Mouse (Mus musculus) stomach, embryonic 16.5 days (tissue): ENCODE measurements around the gene Farsb. TPM values are rescaled to one million over a fixed set of nuclear protein-coding genes. Genes with fewer than 3 reads are reported as not detected.

Source experiments
- ATAC-seq: fragments of 200-750 bp; cut with Nextera tagmentation; 2 replicates; pipeline ENCODE4 v1.8.0; 2017; ENCODE audit warnings: moderate number of reproducible peaks, moderate TSS enrichment; ENCODE audit not compliant: insufficient read depth, low FRiP score
- H3K27ac ChIP-seq: fragments of 300-500 bp; sonication (generic); 2 replicates; pipeline ENCODE4 v1.5.1; 2014; ENCODE audit warnings: low read length
- H3K27me3 ChIP-seq: fragments of 300-500 bp; sonication (generic); 2 replicates; pipeline ENCODE4 v1.6.1; 2014; ENCODE audit warnings: low read length, control low read depth, mixed read lengths; ENCODE audit not compliant: control insufficient read depth, insufficient read depth
- H3K36me3 ChIP-seq: fragments of 300-500 bp; sonication (generic); 2 replicates; pipeline ENCODE4 v1.6.1; 2014; ENCODE audit warnings: low read length; ENCODE audit not compliant: control insufficient read depth, insufficient read depth
- H3K4me1 ChIP-seq: fragments of 300-500 bp; sonication (generic); 2 replicates; pipeline ENCODE4 v1.6.1; 2014; ENCODE audit warnings: low read length, control low read depth, mixed read lengths; ENCODE audit not compliant: control insufficient read depth, insufficient read depth
- H3K4me2 ChIP-seq: fragments of 300-500 bp; sonication (generic); 2 replicates; pipeline ENCODE4 v1.6.1; 2014; ENCODE audit warnings: low read depth, low read length, mixed read lengths
- H3K4me3 ChIP-seq: fragments of 300-500 bp; sonication (generic); replicated peaks from 2 replicates; pipeline ENCODE4 v1.5.1; 2014; ENCODE audit warnings: mild to moderate bottlenecking, low read length
- H3K9ac ChIP-seq: fragments of 300-500 bp; sonication (generic); 2 replicates; pipeline ENCODE4 v1.6.1; 2014; ENCODE audit warnings: low read length
- H3K9me3 ChIP-seq: fragments of 300-500 bp; sonication (generic); replicated peaks from 2 replicates; pipeline ENCODE4 v1.6.1; 2016; ENCODE audit warnings: low read length, control low read depth; ENCODE audit not compliant: control insufficient read depth
- WGBS: fragments of 180-500 bp; shearing (Covaris S2); extraction: QIAGEN DNeasy Blood & Tissue Kit; methylation state at CpG from one replicate; pipeline ENCODE4 v1.1.7; 2014; 5-methylcytosine and 5-hydroxymethylcytosine counted together
- polyA plus RNA-seq: library from polyadenylated mRNA; unstranded; fragments of >200 nt; fragmentation: Nextera tagmentation; extraction: Ambion mirVana; gene quantifications from 2 replicates; pipeline ENCODE4 v1.2.1, GENCODE M21; 2015

The Farsb gene
- polyA plus RNA-seq, 1 experiment from 2014 or later: 144 TPM

DNA sequence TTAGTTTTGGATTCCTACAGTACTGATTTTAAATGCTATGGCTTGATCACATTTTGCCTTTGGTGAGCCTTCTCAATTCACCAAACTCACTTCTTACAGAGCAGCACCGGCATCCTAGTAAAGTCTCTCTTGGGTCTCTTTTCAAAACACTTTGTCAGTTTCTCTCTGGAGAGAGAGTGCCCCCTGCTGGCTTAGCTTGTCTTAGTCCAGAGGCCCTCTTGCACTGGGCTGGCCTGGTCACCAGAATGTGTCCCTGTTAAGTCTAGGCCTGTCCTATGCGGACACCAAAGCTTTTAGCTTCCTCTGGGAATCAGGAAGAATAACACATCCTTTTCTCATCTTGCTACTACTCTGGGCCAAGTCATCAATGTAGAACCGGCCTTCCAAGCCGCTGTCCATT, 69.1 kb downstream of the Farsb start:
- no peaks in the 10 kb centered on the region for H3K4me1 ChIP-seq
- WGBS: 57% methylated on average over 4 of the region's 4 CpGs
- H3K27ac ChIP-seq: no peak overlapping the region
- no peaks in the 10 kb centered on the region for H3K36me3 ChIP-seq
- no peak for ATAC-seq
- no peaks in the 10 kb centered on the region for H3K9me3 ChIP-seq
- H3K4me2 ChIP-seq: no peak overlapping the region
- no peaks in the 10 kb centered on the region for H3K27me3 ChIP-seq
- H3K9ac ChIP-seq: no peak overlapping the region
- H3K4me3 ChIP-seq: no peak overlapping the region

DNA sequence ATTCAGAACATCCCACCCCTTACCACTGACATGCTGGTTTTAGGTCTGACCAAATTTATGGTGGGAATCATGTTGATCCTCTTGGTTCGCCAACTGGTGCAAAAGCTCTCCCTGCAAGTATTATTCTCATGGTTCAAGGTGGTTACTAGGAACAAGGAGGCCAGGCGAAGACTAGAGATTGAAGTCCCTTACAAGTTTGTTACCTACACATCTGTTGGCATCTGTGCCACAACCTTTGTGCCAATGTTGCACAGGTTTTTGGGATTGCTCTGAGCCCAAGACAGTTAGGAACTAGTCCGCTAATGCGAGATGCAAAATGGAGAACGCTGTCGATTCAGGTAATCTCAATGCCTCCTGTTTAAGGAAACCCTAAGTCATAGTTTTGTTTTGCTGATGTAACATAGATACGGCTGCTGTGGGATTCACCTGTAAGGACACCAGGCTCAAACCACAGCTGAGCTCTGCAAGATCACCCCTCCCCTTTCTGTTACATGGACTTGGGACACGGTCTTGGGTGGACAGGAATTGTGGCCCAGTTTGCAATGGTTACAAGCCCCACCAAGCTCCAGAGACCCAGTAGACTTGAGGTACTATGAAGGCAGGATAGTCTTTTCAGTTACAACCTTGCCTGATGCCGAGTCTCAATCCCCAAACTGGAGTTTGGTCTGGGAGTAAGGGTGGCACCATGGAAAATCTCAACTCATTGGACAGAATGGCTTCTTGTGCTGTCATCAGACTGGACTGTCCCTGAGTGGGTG, 71.4 kb downstream of the Farsb start:
- no peak overlapping the region for H3K4me3 ChIP-seq
- 93% methylated on average over 9 of the region's 9 CpGs for WGBS
- no peak overlapping the region for H3K9ac ChIP-seq
- H3K4me2 ChIP-seq: no peak overlapping the region
- H3K9me3 ChIP-seq: no peaks in the 10 kb centered on the region
- H3K4me1 ChIP-seq: no peaks in the 10 kb centered on the region
- no peak overlapping the region for H3K27ac ChIP-seq
- ATAC-seq: no peak
- H3K36me3 ChIP-seq: no peaks in the 10 kb centered on the region
- no peaks in the 10 kb centered on the region for H3K27me3 ChIP-seq

DNA sequence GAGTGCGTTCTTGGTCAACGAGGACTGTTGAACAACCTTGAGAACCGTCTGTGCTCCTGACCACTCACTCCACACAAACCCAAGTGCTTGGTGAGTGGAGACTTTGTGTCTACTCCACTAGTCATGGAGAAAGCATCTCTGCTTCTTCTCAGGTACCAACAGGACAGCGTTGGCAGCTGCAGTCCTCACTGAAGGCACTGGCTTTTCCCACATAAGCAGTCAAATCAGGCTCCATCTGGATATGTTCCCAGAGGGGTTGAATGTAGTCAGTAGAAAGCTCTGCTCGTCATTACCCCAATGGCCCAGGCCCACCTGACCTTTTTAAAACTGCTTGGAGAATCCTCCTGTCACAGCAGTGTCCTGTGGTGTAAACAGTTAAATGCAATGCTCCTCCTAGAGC, 74.3 kb downstream of the Farsb start:
- no peak overlapping the region for H3K27ac ChIP-seq
- H3K9ac ChIP-seq: no peak overlapping the region
- 81% methylated on average over 5 of the region's 5 CpGs for WGBS

DNA sequence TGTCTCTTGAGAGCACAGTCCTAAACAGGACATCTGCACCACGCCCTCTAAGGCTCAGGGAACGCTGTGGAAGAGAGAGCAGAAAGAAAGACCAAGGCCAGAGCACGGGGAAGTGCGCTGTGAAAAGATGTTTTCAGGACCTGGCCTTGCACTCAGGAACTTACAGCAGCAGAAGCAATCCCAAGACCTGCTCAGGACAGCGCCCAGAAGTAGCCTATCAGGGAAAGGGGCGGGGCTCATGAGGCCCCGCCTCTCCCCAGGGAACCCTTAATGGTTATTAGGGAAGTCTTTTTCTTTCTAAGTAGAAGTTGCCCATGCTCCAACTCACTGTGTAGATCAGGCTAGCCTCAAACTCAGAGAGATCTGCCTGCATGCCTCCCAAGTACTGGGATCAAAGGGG, 76.0 kb downstream of the Farsb start:
- no peaks in the 10 kb centered on the region for H3K36me3 ChIP-seq
- H3K9ac ChIP-seq: no peak overlapping the region
- H3K27ac ChIP-seq: no peak overlapping the region
- H3K27me3 ChIP-seq: no peaks in the 10 kb centered on the region
- ATAC-seq: peak; percentile 37; the same call in 1 of the 2 replicates
- WGBS: 26% methylated on average over 7 of the region's 7 CpGs
- H3K4me3 ChIP-seq: no peak overlapping the region
- H3K4me2 ChIP-seq: no peak overlapping the region
- no peaks in the 10 kb centered on the region for H3K9me3 ChIP-seq
- H3K4me1 ChIP-seq: no peaks in the 10 kb centered on the region

More for the DNA sequence above, 74.3 kb downstream of the Farsb start:
- ATAC-seq: no peak
- H3K4me3 ChIP-seq: no peak overlapping the region
- no peaks in the 10 kb centered on the region for H3K4me1 ChIP-seq
- no peaks in the 10 kb centered on the region for H3K27me3 ChIP-seq
- H3K36me3 ChIP-seq: no peaks in the 10 kb centered on the region
- H3K4me2 ChIP-seq: no peak overlapping the region
- no peaks in the 10 kb centered on the region for H3K9me3 ChIP-seq

DNA sequence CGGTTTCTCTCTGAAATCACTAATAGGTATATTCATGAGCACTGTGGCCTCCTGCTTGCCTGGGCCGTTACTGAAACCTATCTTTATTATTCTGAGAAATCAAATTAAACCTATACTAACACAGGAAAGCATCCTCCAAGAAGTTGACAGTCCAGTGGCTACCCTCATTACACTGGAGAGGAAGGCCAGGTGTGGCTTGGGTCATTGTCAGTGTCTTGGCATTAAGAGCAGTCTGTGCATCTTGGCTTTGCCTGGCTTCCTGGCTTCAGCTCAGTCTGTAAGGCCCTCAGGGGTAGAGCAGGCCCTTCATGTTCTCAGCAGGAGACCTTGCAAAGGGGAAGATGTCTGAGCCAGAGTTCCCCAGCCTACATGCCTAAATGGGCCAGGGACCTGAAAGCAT, 79.3 kb downstream of the Farsb start:
- 80% methylated on average over 2 of the region's 2 CpGs for WGBS
- no peak overlapping the region for H3K27ac ChIP-seq
- no peak overlapping the region for H3K4me3 ChIP-seq

DNA sequence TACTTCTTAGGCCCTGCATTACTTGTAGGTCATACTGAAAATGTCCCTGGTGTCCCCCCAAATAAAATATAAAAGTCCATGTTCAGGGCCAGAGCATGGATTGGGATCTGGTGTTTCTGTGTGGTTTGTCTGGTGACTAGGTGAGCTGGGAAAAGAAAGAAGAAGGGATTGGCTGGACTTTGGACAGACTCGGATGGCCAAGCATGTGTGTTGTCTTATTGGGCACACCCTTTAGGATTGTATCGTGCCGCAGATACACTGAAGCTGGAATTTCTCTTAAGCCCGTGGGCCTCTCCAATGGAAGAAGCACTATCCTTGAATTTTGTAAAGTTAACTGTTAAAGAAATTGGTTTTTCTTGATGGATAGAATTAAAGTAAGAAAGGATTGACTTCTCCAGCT, 87.3 kb downstream of the Farsb start:
- H3K9ac ChIP-seq: no peak overlapping the region
- no peak overlapping the region for H3K4me2 ChIP-seq
- H3K9me3 ChIP-seq: no peaks in the 10 kb centered on the region
- H3K36me3 ChIP-seq: no peaks in the 10 kb centered on the region
- 78% methylated on average over 4 of the region's 4 CpGs for WGBS
- H3K4me3 ChIP-seq: no peak overlapping the region
- H3K27me3 ChIP-seq: no peaks in the 10 kb centered on the region
- no peak for ATAC-seq
- no peak overlapping the region for H3K27ac ChIP-seq
- no peaks in the 10 kb centered on the region for H3K4me1 ChIP-seq

More for the DNA sequence above, 79.3 kb downstream of the Farsb start:
- no peak overlapping the region for H3K4me2 ChIP-seq
- no peaks in the 10 kb centered on the region for H3K9me3 ChIP-seq
- H3K9ac ChIP-seq: no peak overlapping the region
- H3K4me1 ChIP-seq: no peaks in the 10 kb centered on the region
- H3K27me3 ChIP-seq: no peaks in the 10 kb centered on the region
- ATAC-seq: no peak
- H3K36me3 ChIP-seq: no peaks in the 10 kb centered on the region

DNA sequence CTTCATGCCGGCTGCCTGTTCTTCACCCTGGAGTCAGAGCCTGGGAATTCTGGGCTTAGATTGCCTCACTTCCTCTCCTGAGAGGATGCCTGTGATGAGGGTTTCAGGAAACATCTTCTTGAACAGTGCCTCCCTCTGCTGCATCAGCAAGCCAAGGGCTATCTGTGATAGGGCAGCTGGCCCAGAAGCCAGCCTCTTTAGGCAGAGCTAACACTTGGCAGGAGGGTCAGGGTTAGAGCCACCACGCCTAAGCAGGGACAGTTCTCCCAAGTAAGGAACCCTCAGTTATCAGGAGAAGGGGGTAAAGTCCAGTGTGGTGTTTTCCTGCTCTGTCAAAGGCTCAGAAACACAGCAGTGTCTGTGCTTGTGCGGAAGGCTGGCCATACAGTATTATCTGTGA, 88.9 kb downstream of the Farsb start:
- Histone ChIP-seq H3K9ac (no peak overlapping the region), H3K4me1 (peaks cover 3% of the 10 kb centered on the region; the same call in 1 of the 2 replicates), H3K27ac (no peak overlapping the region), H3K27me3 (no peaks in the 10 kb centered on the region), H3K36me3 (no peaks in the 10 kb centered on the region), H3K9me3 (no peaks in the 10 kb centered on the region), H3K4me3 (no peak overlapping the region), H3K4me2 (no peak overlapping the region)
- peak; percentile 50; the same call in 1 of the 2 replicates for ATAC-seq
- WGBS: 76% methylated on average over 3 of the region's 3 CpGs

DNA sequence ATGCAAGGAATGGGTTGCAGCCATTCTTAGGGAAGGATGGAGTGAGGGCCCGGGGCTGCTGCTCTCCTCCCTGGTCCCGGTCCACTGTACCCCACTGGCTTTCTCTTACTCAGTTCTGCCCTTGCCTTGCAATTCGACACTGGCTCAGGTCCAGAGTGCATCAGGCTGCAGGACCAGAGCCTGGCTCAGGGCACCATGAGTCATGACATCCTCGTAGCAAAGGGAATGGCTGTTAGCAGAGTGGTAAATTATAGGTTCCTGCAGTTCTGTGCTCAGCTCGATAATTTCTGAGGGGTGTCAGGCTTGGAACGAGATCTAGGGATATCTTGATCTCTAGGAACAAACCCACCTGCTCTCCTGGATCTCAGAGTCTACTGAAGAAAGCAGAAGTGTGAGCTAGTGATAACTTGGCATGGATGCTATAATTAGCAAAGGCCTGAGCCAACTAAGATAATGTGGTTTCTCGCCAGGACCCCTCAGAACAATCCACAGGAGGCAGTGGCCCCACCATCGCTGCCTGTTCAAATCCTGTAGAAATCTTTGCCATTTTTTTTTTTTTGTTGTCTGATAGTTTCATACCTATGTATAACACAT, 92.3 kb downstream of the Farsb start:
- H3K9me3 ChIP-seq: no peaks in the 10 kb centered on the region
- no peaks in the 10 kb centered on the region for H3K27me3 ChIP-seq
- no peak for ATAC-seq
- H3K36me3 ChIP-seq: no peaks in the 10 kb centered on the region
- no peak overlapping the region for H3K4me2 ChIP-seq
- no peak overlapping the region for H3K9ac ChIP-seq
- peaks cover 3% of the 10 kb centered on the region; the same call in 1 of the 2 replicates for H3K4me1 ChIP-seq
- no peak overlapping the region for H3K27ac ChIP-seq
- H3K4me3 ChIP-seq: no peak overlapping the region
- WGBS: 45% methylated on average over 8 of the region's 8 CpGs

DNA sequence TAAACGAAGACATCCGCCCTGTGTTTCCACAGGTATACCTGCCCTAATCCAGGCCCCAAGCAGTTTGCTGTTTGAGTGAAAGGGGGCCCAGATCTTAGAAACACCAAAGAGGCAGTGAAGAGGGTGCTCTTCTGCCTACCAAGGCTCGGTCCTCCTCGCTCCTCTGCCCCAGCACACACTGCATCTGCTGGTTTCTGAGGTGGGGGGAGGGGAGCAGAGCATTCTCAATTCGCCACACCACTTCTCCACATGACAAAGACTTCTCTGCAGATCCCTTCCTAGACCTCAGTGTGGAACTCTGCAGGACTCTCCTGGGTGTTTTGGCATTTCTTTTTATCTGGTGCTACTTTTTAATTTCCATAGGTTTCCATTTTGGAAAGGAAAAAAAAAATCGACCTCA, 93.0 kb downstream of the Farsb start:
- Histone ChIP-seq H3K36me3 (no peaks in the 10 kb centered on the region), H3K27ac (no peak overlapping the region), H3K4me3 (no peak overlapping the region), H3K4me2 (no peak overlapping the region), H3K27me3 (no peaks in the 10 kb centered on the region), H3K9me3 (no peaks in the 10 kb centered on the region), H3K4me1 (peaks cover 3% of the 10 kb centered on the region; the same call in 1 of the 2 replicates), H3K9ac (no peak overlapping the region)
- 43% methylated on average over 6 of the region's 6 CpGs for WGBS
- no peak for ATAC-seq
